Mouse (Mus musculus): ENCODE measurements around the gene Fam120c. TPM values are rescaled to one million over a fixed set of nuclear protein-coding genes. Genes with fewer than 3 reads are reported as not detected.
"Not testable (repeated sequence)": the region's sequence is repeated elsewhere in the genome, so short reads cannot be mapped to it uniquely, and the experiment has no call there.

Fam120c gene
- polyA plus RNA-seq, 1 experiment: 0.54 TPM

DNA sequence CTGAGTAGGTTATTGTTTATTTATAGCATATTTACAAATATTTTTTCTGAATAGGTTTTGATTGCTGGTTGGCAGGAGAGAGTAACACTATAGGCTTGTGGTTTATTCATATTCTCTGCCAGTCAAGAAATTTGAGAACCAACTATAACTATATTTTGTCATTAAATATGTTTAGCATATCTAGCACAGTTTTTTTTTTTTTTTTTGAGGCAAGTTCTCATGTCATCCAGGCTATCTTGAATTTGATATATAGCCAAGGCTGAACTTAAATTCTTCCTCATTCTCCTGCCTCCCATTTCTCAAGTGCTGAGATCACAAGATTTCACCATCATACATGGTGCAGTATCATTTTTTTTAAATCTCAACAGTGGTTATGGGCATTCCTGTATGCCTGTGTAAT lies 3.3 kb downstream of the Fam120c start:
- H3K36me3 ChIP-seq (ENCODE audit: control insufficient read depth, insufficient read depth, low read length): no peaks in the 10 kb centered on the region
- no peaks in the 10 kb centered on the region for H3K27me3 ChIP-seq (ENCODE audit: control insufficient read depth, insufficient read depth, low read length)
- H3K4me3 ChIP-seq (ENCODE audit: control insufficient read depth, low read depth, low read length): no peak overlapping the region
- peaks cover 2% of the 10 kb centered on the region; the same call in 1 of the 2 replicates for H3K4me1 ChIP-seq (ENCODE audit: control insufficient read depth, insufficient read depth, low read length)
- no peak for TF ChIP-seq POLR2A (IDR thresholded peaks at IDR 0.05; ENCODE audit: control insufficient read depth, low read depth, low read length)
- no peak for TF ChIP-seq CTCF (IDR thresholded peaks at IDR 0.05; ENCODE audit: control insufficient read depth, insufficient read depth, insufficient replicate concordance, low read depth, low read length)
- H3K27ac ChIP-seq (ENCODE audit: control insufficient read depth, insufficient read depth, low read depth, low read length): no peak overlapping the region

DNA sequence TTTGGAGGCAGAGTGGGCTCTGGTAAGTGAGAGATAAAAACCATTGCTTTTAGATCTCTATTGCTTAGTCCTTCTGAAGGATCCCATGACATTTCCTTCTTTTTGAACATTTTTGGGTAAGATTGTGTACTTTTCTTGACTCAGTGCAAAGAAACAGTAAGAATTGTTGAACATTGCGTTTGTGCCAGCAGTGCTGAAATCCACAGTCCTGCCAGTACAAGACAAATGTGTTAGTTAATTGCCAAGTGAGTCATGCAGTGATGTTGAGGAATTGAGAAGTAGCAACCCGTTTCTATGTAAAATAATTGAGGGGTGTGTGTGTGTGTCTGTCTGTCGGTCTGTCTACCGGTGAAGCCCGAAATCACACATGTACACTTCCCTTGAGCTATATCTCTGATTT lies 5.3 kb downstream of the Fam120c start:
- Histone ChIP-seq H3K36me3 (ENCODE audit: control insufficient read depth, insufficient read depth, low read length) (no peaks in the 10 kb centered on the region), H3K27me3 (ENCODE audit: control insufficient read depth, insufficient read depth, low read length) (no peaks in the 10 kb centered on the region), H3K4me3 (ENCODE audit: control insufficient read depth, low read depth, low read length) (no peak overlapping the region), H3K27ac (ENCODE audit: control insufficient read depth, insufficient read depth, low read depth, low read length) (no peak overlapping the region), H3K4me1 (ENCODE audit: control insufficient read depth, insufficient read depth, low read length) (no peaks in the 10 kb centered on the region; the same call in 1 of the 2 replicates)
- TF ChIP-seq POLR2A (IDR thresholded peaks at IDR 0.05; ENCODE audit: control insufficient read depth, low read depth, low read length) (no peak), CTCF (IDR thresholded peaks at IDR 0.05; ENCODE audit: control insufficient read depth, insufficient read depth, insufficient replicate concordance, low read depth, low read length) (no peak)

DNA sequence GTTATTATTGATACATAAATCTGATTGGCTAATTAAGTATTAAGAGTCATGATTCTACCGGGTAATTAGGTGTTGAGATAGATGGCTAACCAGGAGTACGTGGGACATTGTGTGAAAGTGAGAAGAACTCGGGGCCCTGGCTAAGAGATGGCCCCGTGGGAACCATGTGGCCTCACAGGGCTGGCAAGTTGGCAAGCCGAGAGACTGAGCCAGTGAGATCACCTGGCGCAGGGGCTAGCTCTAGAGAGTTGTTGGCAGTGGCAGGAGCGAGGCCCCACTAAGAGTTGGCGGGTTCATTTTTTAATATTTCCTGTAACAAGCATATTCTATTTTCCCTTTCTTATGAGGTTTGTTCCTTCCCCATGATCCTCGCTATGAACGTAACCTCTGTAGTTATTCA lies 74.8 kb downstream of the Fam120c start:
- Histone ChIP-seq H3K4me3 (ENCODE audit: control insufficient read depth, low read depth, low read length) (no peak overlapping the region), H3K36me3 (ENCODE audit: control insufficient read depth, insufficient read depth, low read length) (no peaks in the 10 kb centered on the region), H3K27ac (ENCODE audit: control insufficient read depth, insufficient read depth, low read depth, low read length) (no peak overlapping the region), H3K27me3 (ENCODE audit: control insufficient read depth, insufficient read depth, low read length) (no peaks in the 10 kb centered on the region), H3K4me1 (ENCODE audit: control insufficient read depth, insufficient read depth, low read length) (no peaks in the 10 kb centered on the region)
- TF ChIP-seq POLR2A (IDR thresholded peaks at IDR 0.05; ENCODE audit: control insufficient read depth, low read depth, low read length): no peak
- TF ChIP-seq CTCF (IDR thresholded peaks at IDR 0.05; ENCODE audit: control insufficient read depth, insufficient read depth, insufficient replicate concordance, low read depth, low read length): no peak

DNA sequence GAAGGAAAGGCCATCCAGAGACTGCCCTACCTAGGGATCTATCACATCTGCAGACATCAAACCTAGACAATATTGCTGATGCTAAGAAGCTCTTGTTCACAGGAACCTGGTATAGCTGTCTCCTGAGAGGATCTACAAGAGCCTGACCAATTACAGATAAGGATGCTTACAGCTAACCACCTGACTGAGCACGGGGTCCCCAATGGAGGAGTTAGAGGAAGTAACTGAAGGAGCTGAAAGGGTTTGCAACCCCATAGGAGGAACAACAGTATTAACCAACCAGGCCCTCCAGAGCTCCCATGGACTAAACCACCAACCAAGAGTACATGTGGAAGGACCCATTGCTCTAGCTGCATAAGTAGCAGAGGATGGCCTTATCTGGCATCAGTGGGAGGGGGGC lies 76.8 kb downstream of the Fam120c start:
- Histone ChIP-seq H3K36me3 (ENCODE audit: control insufficient read depth, insufficient read depth, low read length) (no peaks in the 10 kb centered on the region), H3K27ac (ENCODE audit: control insufficient read depth, insufficient read depth, low read depth, low read length) (no peak overlapping the region), H3K4me3 (ENCODE audit: control insufficient read depth, low read depth, low read length) (no peak overlapping the region), H3K27me3 (ENCODE audit: control insufficient read depth, insufficient read depth, low read length) (no peaks in the 10 kb centered on the region), H3K4me1 (ENCODE audit: control insufficient read depth, insufficient read depth, low read length) (no peaks in the 10 kb centered on the region)
- TF ChIP-seq POLR2A (IDR thresholded peaks at IDR 0.05; ENCODE audit: control insufficient read depth, low read depth, low read length) (no peak), CTCF (IDR thresholded peaks at IDR 0.05; ENCODE audit: control insufficient read depth, insufficient read depth, insufficient replicate concordance, low read depth, low read length) (no peak)

DNA sequence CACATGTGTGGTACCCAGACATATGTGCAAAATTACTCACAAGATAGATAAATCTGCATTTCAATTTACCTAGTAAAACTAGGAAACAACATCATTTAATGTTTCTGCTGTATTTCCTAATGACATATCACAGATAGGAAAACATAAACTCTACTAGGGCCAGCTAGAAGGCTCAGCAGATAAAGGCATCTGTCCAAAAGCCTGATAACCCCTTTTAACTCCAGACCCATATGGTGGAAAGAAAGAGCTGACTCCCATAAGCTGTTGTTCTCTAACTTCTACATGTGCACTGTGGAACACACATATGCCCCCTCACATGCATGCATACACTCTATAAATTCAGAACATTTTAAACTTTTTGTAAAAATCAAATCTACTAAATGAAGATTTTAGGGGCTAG lies 99.7 kb downstream of the Fam120c start:
- H3K4me1 ChIP-seq (ENCODE audit: control insufficient read depth, insufficient read depth, low read length): no peaks in the 10 kb centered on the region
- no peak for TF ChIP-seq POLR2A (IDR thresholded peaks at IDR 0.05; ENCODE audit: control insufficient read depth, low read depth, low read length)
- TF ChIP-seq CTCF (IDR thresholded peaks at IDR 0.05; ENCODE audit: control insufficient read depth, insufficient read depth, insufficient replicate concordance, low read depth, low read length): no peak

DNA sequence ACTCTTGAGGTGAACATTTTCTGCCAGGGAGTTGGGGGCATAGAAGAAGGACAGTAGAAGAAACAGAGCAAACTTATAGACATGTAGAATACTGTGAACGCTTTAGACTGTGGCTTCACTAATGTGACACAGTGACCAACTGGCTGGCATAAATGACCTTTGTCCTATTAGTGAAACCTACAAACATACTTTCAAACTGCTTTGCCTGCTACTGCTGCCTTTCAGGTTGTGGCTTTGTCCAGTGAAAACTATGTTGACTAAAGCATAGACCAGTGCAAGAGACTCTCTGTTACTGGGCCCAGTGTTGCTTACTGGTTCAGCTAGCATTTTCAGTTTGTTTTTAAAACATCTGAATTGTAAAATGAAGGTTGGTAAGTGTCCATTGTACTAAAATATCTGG lies 100.2 kb downstream of the Fam120c start:
- H3K4me1 ChIP-seq (ENCODE audit: control insufficient read depth, insufficient read depth, low read length): no peaks in the 10 kb centered on the region
- H3K4me3 ChIP-seq (ENCODE audit: control insufficient read depth, low read depth, low read length): no peak overlapping the region
- no peak overlapping the region for H3K27ac ChIP-seq (ENCODE audit: control insufficient read depth, insufficient read depth, low read depth, low read length)
- no peaks in the 10 kb centered on the region for H3K27me3 ChIP-seq (ENCODE audit: control insufficient read depth, insufficient read depth, low read length)
- H3K36me3 ChIP-seq (ENCODE audit: control insufficient read depth, insufficient read depth, low read length): no peaks in the 10 kb centered on the region
- TF ChIP-seq POLR2A (IDR thresholded peaks at IDR 0.05; ENCODE audit: control insufficient read depth, low read depth, low read length): no peak
- TF ChIP-seq CTCF (IDR thresholded peaks at IDR 0.05; ENCODE audit: control insufficient read depth, insufficient read depth, insufficient replicate concordance, low read depth, low read length): no peak

More for the DNA sequence above, 99.7 kb downstream of the Fam120c start:
- no peak overlapping the region for H3K4me3 ChIP-seq (ENCODE audit: control insufficient read depth, low read depth, low read length)
- no peaks in the 10 kb centered on the region for H3K36me3 ChIP-seq (ENCODE audit: control insufficient read depth, insufficient read depth, low read length)
- H3K27ac ChIP-seq (ENCODE audit: control insufficient read depth, insufficient read depth, low read depth, low read length): no peak overlapping the region
- no peaks in the 10 kb centered on the region for H3K27me3 ChIP-seq (ENCODE audit: control insufficient read depth, insufficient read depth, low read length)

DNA sequence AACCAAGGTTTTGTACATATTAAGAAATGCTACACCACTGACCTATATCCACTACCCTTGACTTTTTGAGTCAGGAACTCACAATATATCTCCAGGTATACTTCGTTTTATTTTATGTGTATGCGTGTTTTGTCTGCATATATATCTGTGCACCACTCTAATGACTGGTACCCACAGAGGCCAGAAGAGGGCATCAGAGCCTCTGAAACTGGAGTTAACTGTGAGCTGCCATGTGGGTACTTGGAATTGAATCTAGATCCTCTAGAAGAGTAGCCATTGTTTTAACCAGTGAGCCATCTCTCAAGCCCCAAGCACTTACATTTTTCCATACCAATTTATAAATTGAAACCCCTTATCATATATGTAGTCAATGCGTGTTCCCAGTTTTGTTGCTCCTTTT lies 144.2 kb downstream of the Fam120c start:
- no peaks in the 10 kb centered on the region for H3K36me3 ChIP-seq (ENCODE audit: control insufficient read depth, insufficient read depth, low read length)
- H3K4me1 ChIP-seq (ENCODE audit: control insufficient read depth, insufficient read depth, low read length): no peaks in the 10 kb centered on the region
- TF ChIP-seq CTCF (IDR thresholded peaks at IDR 0.05; ENCODE audit: control insufficient read depth, insufficient read depth, insufficient replicate concordance, low read depth, low read length) (no peak), POLR2A (IDR thresholded peaks at IDR 0.05; ENCODE audit: control insufficient read depth, low read depth, low read length) (no peak)
- H3K4me3 ChIP-seq (ENCODE audit: control insufficient read depth, low read depth, low read length): no peak overlapping the region
- no peaks in the 10 kb centered on the region for H3K27me3 ChIP-seq (ENCODE audit: control insufficient read depth, insufficient read depth, low read length)
- no peak overlapping the region for H3K27ac ChIP-seq (ENCODE audit: control insufficient read depth, insufficient read depth, low read depth, low read length)

DNA sequence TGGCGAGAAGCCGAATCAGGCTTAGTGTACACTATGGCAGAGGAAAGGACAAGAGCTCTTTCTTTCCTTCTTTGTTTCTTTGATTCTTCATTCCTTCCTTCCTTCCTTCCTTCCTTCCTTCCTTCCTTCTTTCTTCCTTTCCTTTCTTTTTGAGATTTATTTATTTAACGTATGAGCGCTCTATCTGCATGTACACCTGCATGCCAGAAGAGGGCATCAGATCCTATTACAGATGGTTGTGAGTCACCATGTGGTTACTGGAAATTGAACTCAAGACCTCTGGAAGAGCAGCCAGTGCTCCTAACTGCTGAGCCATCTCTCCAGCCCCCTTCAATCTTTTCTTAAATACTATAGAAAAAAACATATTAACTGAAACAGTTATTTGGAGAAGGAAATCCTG lies 149.3 kb downstream of the Fam120c start:
- H3K36me3 ChIP-seq (ENCODE audit: control insufficient read depth, insufficient read depth, low read length); H3K27ac ChIP-seq (ENCODE audit: control insufficient read depth, insufficient read depth, low read depth, low read length); H3K4me3 ChIP-seq (ENCODE audit: control insufficient read depth, low read depth, low read length); H3K4me1 ChIP-seq (ENCODE audit: control insufficient read depth, insufficient read depth, low read length); H3K27me3 ChIP-seq (ENCODE audit: control insufficient read depth, insufficient read depth, low read length): not testable (repeated sequence)
